Mouse (Mus musculus) lung, embryonic 14.5 days (tissue): Measurements from ENCODE around the gene Cep63. TPM values are rescaled to one million over a fixed set of nuclear protein-coding genes. Genes with fewer than 3 reads are reported as not detected.

Source experiments
- ATAC-seq: fragments of 200-750 bp; cut with Nextera tagmentation; 2 replicates; pipeline ENCODE4 v1.8.0; 2017; ENCODE audit warnings: mild to moderate bottlenecking, moderate TSS enrichment, moderate library complexity; ENCODE audit not compliant: insufficient read depth
- DNase-seq: peaks from one replicate; pipeline ENCODE4 v3.0.0-alpha.2; 2015
- H3K27ac ChIP-seq: fragments of 300-500 bp; sonication (generic); 2 replicates; pipeline ENCODE4 v1.5.1; 2014; ENCODE audit warnings: low read depth, mild to moderate bottlenecking, moderate library complexity
- H3K27me3 ChIP-seq: fragments of 300-500 bp; sonication (generic); 2 replicates; pipeline ENCODE4 v1.6.1; 2014; ENCODE audit warnings: low read length, control low read depth; ENCODE audit not compliant: insufficient read depth
- H3K36me3 ChIP-seq: fragments of 300-500 bp; sonication (generic); 2 replicates; pipeline ENCODE4 v1.6.1; 2014; ENCODE audit warnings: control low read depth; ENCODE audit not compliant: insufficient read depth
- H3K4me1 ChIP-seq: fragments of 300-500 bp; sonication (generic); 2 replicates; pipeline ENCODE4 v1.6.1; 2014; ENCODE audit warnings: antibody characterized with exemption, control low read depth; ENCODE audit not compliant: insufficient read depth
- H3K4me2 ChIP-seq: fragments of 300-500 bp; sonication (generic); 2 replicates; pipeline ENCODE4 v1.6.1; 2014; ENCODE audit warnings: mild to moderate bottlenecking
- H3K4me3 ChIP-seq: fragments of 300-500 bp; sonication (generic); 2 replicates; pipeline ENCODE4 v1.5.1; 2014; ENCODE audit warnings: low read depth, low read length
- H3K9ac ChIP-seq: fragments of 300-500 bp; sonication (generic); 2 replicates; pipeline ENCODE4 v1.6.1; 2014
- H3K9me3 ChIP-seq: fragments of 300-500 bp; sonication (generic); 2 replicates; pipeline ENCODE4 v1.6.1; 2016; ENCODE audit warnings: low read depth, low read length, control low read depth
- CTCF ChIP-seq: IDR thresholded peaks from 2 replicates; pipeline ENCODE4 v1.5.1; 2016; ENCODE audit warnings: antibody characterized with exemption, low read depth
- WGBS: fragments of 180-500 bp; shearing (Covaris S2); extraction: QIAGEN DNeasy Blood & Tissue Kit; methylation state at CpG from one replicate; pipeline ENCODE4 v1.1.7; 2014; 5-methylcytosine and 5-hydroxymethylcytosine counted together
- polyA plus RNA-seq: library from polyadenylated mRNA; unstranded; fragments of >200 nt; fragmentation: Nextera tagmentation; extraction: Ambion mirVana; gene quantifications from 2 replicates; pipeline ENCODE4 v1.2.1, GENCODE M21; 2014

Cep63 gene
- polyA plus RNA-seq, 1 experiment from 2014 or later: 44.2 TPM

DNA sequence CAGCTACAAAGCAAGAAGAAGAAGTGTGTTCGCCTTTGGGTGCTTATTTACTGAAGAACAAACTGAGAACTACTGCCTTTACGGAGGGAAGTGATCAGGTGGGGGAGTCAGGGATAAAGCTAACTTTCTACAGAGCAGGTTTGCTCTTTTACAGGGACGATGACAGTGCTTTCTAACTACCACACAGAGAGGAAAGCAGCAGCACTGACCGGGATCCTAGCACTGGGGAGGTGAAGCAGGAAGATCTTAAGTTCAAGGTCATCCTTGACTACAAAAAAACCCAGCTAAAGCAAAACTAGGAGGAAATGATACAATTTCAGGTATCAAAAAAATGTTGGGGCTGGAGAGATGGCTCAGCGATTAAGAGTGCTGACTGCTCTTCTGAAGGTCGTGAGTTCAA is 3.5 kb downstream of the Cep63 start:
- WGBS: 81% methylated on average over 6 of the region's 6 CpGs
- TF ChIP-seq CTCF: no peak

DNA sequence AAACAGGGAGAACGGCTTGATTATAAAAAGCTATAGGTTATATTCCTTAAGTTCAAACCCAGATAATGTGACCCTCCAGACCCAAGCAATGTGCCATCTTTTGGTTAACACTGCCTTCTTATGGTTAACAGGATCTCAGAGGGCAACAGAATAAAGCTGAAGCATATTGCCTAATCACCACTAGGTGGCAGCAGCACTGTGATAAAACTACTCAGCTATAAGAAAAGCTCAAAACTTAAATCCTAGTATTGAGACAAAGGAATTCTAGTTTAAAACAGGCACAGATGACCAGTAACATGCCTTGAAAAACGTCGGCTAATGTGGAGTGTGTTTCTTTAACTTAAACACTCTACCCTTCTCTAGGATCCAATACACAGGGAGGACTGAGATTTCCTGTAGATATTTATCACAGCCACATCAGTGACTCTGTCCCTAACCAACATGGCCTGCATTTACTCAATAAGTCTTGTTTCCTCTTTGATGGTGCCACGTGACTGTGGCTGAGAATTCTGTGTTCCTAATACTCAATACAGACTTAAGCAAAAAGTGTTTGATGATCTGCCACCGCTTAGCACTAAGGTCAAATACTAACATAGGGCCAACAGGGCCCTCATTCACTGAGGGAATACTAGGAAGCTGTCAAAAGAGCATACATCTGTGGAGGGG is 4.0 kb downstream of the Cep63 start:
- TF ChIP-seq CTCF: peak; percentile 91
- no peak for ATAC-seq
- Histone ChIP-seq H3K4me3 (no peak overlapping the region), H3K9me3 (no peaks in the 10 kb centered on the region), H3K27ac (no peak overlapping the region), H3K9ac (no peak overlapping the region), H3K27me3 (no peaks in the 10 kb centered on the region), H3K4me2 (no peak overlapping the region), H3K36me3 (no peaks in the 10 kb centered on the region), H3K4me1 (no peaks in the 10 kb centered on the region)
- DNase-seq: peak; percentile 92
- 26% methylated on average over 5 of the region's 5 CpGs for WGBS

More for the DNA sequence above, 3.5 kb downstream of the Cep63 start:
- Histone ChIP-seq H3K4me2 (no peak overlapping the region), H3K9ac (no peak overlapping the region), H3K4me3 (no peak overlapping the region), H3K36me3 (no peaks in the 10 kb centered on the region), H3K9me3 (no peaks in the 10 kb centered on the region), H3K27ac (no peak overlapping the region), H3K4me1 (no peaks in the 10 kb centered on the region), H3K27me3 (no peaks in the 10 kb centered on the region)
- DNase-seq (no peak), ATAC-seq (no peak)

DNA sequence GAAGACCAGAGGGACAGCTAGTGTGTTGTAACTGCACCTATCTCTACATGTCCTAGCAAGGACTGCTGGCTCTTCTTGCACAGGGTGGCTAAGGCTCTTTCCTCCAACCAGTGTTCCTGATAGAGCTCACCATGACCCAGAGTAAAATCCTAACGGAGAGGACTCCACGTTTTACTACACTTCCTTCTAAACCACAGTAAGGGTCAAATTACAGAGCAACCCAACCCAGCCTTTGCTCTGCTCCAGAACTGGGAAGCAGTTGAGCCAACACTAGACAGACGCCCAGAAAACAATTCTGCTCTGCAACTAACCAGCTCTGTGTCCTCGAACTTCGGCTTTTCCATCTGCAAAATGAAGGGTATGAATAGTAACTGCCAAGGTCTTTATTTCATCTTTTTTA is 4.9 kb downstream of the Cep63 start:
- WGBS: 46% methylated on average over 5 of the region's 5 CpGs
- DNase-seq (no peak), ATAC-seq (no peak)
- no peak overlapping the region for H3K4me3 ChIP-seq
- no peak overlapping the region for H3K9ac ChIP-seq
- H3K4me1 ChIP-seq: no peaks in the 10 kb centered on the region
- no peaks in the 10 kb centered on the region for H3K9me3 ChIP-seq
- no peak for TF ChIP-seq CTCF
- H3K27me3 ChIP-seq: no peaks in the 10 kb centered on the region
- H3K4me2 ChIP-seq: no peak overlapping the region
- H3K27ac ChIP-seq: no peak overlapping the region
- H3K36me3 ChIP-seq: peaks cover 3% of the 10 kb centered on the region; the same call in 1 of the 2 replicates

DNA sequence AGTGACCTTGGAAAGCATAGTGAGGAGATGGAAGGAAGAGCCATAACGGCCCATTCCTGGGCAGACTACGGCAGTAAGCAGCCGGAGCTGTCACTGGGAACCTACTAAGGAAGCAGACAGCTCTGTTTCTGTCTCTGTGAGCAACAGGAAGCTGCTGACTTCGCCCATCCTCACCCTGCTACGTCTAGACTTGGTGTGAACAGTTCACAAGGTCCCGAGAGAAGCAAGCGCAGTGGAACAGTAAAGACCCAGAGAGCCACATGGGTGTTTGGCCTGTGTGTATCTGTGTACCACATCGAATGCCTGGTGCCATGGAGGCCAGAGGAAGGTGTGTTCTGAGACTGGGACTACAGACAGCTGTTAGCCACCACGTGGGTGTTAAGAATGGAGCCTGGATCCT is 10.1 kb downstream of the Cep63 start:
- no peak overlapping the region for H3K9ac ChIP-seq
- TF ChIP-seq CTCF: no peak
- peaks cover 24% of the 10 kb centered on the region for H3K36me3 ChIP-seq
- DNase-seq (no peak), ATAC-seq (no peak)
- no peaks in the 10 kb centered on the region for H3K27me3 ChIP-seq
- no peaks in the 10 kb centered on the region for H3K9me3 ChIP-seq
- H3K4me1 ChIP-seq: no peaks in the 10 kb centered on the region
- H3K4me2 ChIP-seq: no peak overlapping the region
- H3K4me3 ChIP-seq: no peak overlapping the region
- 69% methylated on average over 9 of the region's 9 CpGs for WGBS
- H3K27ac ChIP-seq: no peak overlapping the region

DNA sequence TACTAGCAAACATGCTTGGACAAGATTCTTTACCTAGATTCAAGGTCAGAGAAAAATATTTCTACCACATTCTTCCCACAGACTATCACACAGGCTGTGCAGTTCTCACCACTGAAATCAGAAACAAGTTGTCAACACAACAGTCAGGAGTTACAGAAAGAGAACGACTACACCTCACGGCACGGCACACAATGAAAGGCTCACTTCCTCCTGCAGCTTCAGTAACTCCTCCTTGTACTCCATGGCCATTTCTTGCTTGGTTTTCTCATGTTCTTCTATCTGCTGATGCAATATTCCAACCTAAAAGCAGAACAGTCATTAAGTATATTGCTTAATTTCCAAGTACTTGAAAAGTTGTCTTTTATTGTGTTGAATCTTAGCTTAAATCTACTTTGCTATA is 11.3 kb downstream of the Cep63 start:
- Histone ChIP-seq H3K4me3 (no peak overlapping the region), H3K4me1 (no peaks in the 10 kb centered on the region), H3K27ac (no peak overlapping the region), H3K9ac (no peak overlapping the region), H3K27me3 (no peaks in the 10 kb centered on the region), H3K36me3 (peaks cover 27% of the 10 kb centered on the region), H3K4me2 (no peak overlapping the region), H3K9me3 (no peaks in the 10 kb centered on the region)
- TF ChIP-seq CTCF: no peak
- DNase-seq: no peak
- ATAC-seq: no peak
- 68% methylated on average over 3 of the region's 3 CpGs for WGBS

DNA sequence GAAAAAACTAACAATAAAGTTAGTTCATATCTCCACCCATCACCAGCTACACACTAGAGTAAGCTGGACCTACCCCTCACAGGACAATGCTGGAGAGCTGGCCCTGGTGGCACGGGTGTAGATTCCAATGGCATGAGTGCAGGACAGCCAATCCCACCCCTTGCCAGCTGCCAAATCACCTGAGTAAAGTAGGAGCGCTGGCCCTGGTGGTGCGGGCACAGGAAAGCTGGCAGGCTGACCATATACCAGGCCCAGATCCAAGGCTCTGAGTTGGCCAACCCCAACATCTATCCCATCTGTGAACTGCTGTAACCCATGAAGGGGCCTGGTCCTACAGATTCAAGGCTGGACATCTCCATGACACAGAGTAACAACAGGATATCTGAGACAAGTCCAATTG is 17.1 kb downstream of the Cep63 start:
- no peak overlapping the region for H3K27ac ChIP-seq
- no peak overlapping the region for H3K9ac ChIP-seq
- H3K36me3 ChIP-seq: peaks cover 25% of the 10 kb centered on the region
- no peaks in the 10 kb centered on the region for H3K9me3 ChIP-seq
- H3K4me2 ChIP-seq: no peak overlapping the region
- H3K4me1 ChIP-seq: no peaks in the 10 kb centered on the region
- DNase-seq (no peak), ATAC-seq (no peak)
- TF ChIP-seq CTCF: no peak
- H3K4me3 ChIP-seq: no peak overlapping the region
- H3K27me3 ChIP-seq: no peaks in the 10 kb centered on the region
- 90% methylated on average over 3 of the region's 3 CpGs for WGBS

DNA sequence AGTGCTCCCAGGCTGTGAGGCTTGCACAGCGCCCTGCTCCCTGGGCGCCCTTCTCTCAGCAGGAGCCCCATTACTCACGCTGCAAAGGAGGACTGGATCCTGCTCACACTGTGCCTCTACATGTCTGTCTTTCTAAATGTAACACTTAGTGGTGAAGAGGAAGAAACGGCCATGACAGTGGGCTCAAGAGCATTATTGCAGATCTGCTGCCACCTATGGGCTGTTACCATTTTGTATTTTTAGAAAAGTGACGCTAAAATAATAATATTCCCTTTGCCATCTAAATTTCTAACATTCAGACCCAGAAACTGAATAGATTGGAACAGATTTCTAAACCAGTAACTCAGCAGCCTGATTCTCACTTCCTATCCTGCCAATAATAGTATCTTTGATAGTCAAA is 18.9 kb downstream of the Cep63 start:
- no peaks in the 10 kb centered on the region for H3K4me1 ChIP-seq
- TF ChIP-seq CTCF: 0 out of 2 replicates have a peak, but pooled peaks have one; percentile 9
- H3K4me3 ChIP-seq: no peak overlapping the region
- WGBS: 58% methylated on average over 5 of the region's 5 CpGs
- H3K27me3 ChIP-seq: no peaks in the 10 kb centered on the region
- H3K27ac ChIP-seq: no peak overlapping the region
- H3K9me3 ChIP-seq: no peaks in the 10 kb centered on the region
- peaks cover 10% of the 10 kb centered on the region; the same call in 1 of the 2 replicates for H3K36me3 ChIP-seq
- H3K9ac ChIP-seq: no peak overlapping the region
- DNase-seq: peak; percentile 43
- no peak overlapping the region for H3K4me2 ChIP-seq
- ATAC-seq: no peak
